Comparison of ENCODE assay signal across 18 mouse cellular contexts in the genomic region with DNA sequence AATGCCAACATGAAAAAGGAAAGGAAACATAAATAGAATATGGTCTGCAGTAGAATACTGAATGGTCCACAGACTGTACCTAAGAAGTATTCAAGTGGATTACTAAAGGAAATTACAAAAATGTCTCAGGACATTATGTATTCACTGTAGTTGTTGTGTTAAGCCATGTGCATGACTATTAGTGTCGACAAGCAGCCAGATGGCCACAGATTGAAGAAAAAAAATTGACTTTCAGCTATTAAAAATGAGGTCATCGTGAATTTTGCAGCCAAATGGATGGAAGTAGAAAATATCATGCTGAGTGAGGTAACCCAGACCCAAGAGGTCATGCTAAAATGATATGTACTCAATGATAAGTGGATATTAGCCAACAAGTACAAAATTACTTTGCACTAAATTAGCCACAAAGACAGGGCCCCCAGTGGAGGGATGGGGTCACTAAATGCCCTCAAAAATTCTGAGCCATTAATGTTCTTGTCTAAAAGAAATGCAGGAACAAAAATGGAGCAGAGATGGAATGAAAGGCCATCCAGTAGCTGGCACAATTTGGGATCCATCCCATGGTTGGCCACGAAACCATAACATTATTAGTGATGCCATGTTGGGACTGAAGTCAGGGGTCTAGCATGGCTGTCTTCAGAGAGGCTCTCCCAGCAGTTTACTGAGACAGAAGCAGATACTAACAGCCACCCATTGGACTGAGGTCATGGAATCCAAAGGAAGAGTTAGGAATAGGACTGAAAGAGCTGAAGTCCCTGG.
DNase-seq lines count a peak whose midpoint lies in the region.
"Had no signal": no experiment of that assay in that cellular context is flagged by ENCODE, and none has a peak within 500 bp of the region (broad histone marks: within the 10 kb centered on the region; RNA-seq: fewer than 3 reads in every experiment).

No protein-coding gene starts in this region.

- peak; percentile 2 for DNase-seq in retina, postnatal 1 day
- no peak for DNase-seq in retina, embryonic 14.5 days (ENCODE audit: low spot score)
- DNase-seq in cerebellum, adult 18-20 months, result peak; percentile 11 to 19
- DNase-seq in cerebellum, postnatal 14 days, result peak; percentile 26 to 41
- DNase-seq in spleen, postnatal 14 days (ENCODE audit: low spot score in 2 of 2), result no peak
- DNase-seq in adrenal gland, postnatal 36 days, result no peak
- no peak for DNase-seq in Muller cell, postnatal 12 days (ENCODE audit: inconsistent ontology term)
- DNase-seq: adrenal gland, adult 8-10 months; embryo, embryonic 11 days; gastrocnemius, postnatal 25 days; heart, adult 18-20 months; heart, postnatal 10 days; kidney, adult 11 months; kidney, postnatal 4 days; layer of hippocampus, adult 9-11 months; liver; spleen, adult 18-20 months; thymus, postnatal 25 days had no signal

Comparison
In these comparisons a context has a peak if more than half of its experiments do, and no peak if none do; other contexts are left out.
1. DNase-seq: peak in retina, postnatal 1 day (single experiment), cerebellum, adult 18-20 months (2 of 2) and cerebellum, postnatal 14 days (2 of 2); none in retina, embryonic 14.5 days (single experiment), spleen, postnatal 14 days (0 of 2), adrenal gland, postnatal 36 days (0 of 2) and Muller cell, postnatal 12 days (single experiment).